Comparison of ENCODE assay signal across 12 mouse cellular contexts in genomic region chr14:7824651-7825268, GRCm38 (mm10). TPM values are rescaled to one million over a fixed set of nuclear protein-coding genes. Genes with fewer than 3 reads are reported as not detected.
DNase-seq lines count a peak whose midpoint lies in the region; ATAC-seq lines count a peak whose summit lies in the region.
"Had no signal": no experiment of that assay in that cellular context is flagged by ENCODE, and none has a peak within 500 bp of the region (broad histone marks: within the 10 kb centered on the region; RNA-seq: fewer than 3 reads in every experiment).

No protein-coding gene starts in this region.

- H3K36me3 ChIP-seq in kidney, embryonic 15.5 days: no peaks in the 10 kb centered on the region
- H3K36me3 ChIP-seq in lung, embryonic 15.5 days: no peaks in the 10 kb centered on the region
- H3K36me3 ChIP-seq: neural tube, embryonic 13.5 days had no signal

- DNase-seq in 416B (ENCODE audit: low read depth): peak; percentile 17
- peak; percentile 66 for DNase-seq in adrenal gland, postnatal 10 days
- no peak for DNase-seq in gastrocnemius, postnatal 25 days

- 30% methylated on average over 8 of the region's 8 CpGs for WGBS in kidney, embryonic 15.5 days
- WGBS in lung, embryonic 15.5 days: 38% methylated on average over 8 of the region's 8 CpGs

- no peaks in the 10 kb centered on the region for H3K27me3 ChIP-seq in kidney, embryonic 15.5 days
- no peaks in the 10 kb centered on the region for H3K27me3 ChIP-seq in lung, embryonic 15.5 days
- H3K27me3 ChIP-seq: forebrain, embryonic 13.5 days; neural tube, embryonic 13.5 days had no signal

- no peak overlapping the region for H3K9ac ChIP-seq in kidney, embryonic 15.5 days
- H3K9ac ChIP-seq in lung, embryonic 15.5 days: no peak overlapping the region
- H3K9ac ChIP-seq: forebrain, embryonic 13.5 days; liver, embryonic 14.5 days; neural tube, embryonic 13.5 days had no signal

- H3K4me2 ChIP-seq in kidney, embryonic 15.5 days: no peak overlapping the region
- H3K4me2 ChIP-seq in lung, embryonic 15.5 days: no peak overlapping the region
- H3K4me2 ChIP-seq: forebrain, embryonic 13.5 days; neural tube, embryonic 13.5 days had no signal

- H3K9me3 ChIP-seq in kidney, embryonic 15.5 days (replicated peaks): no peaks in the 10 kb centered on the region
- no peaks in the 10 kb centered on the region for H3K9me3 ChIP-seq in lung, embryonic 15.5 days
- H3K9me3 ChIP-seq: neural tube, embryonic 13.5 days had no signal

- no peak overlapping the region for H3K4me3 ChIP-seq in kidney, embryonic 15.5 days (replicated peaks)
- H3K4me3 ChIP-seq in lung, embryonic 15.5 days: no peak overlapping the region
- H3K4me3 ChIP-seq: forebrain, embryonic 13.5 days; neural tube, embryonic 13.5 days had no signal

- peak overlapping the region; percentile 88 for H3K27ac ChIP-seq in kidney, embryonic 15.5 days
- H3K27ac ChIP-seq in lung, embryonic 15.5 days: peak overlapping the region; percentile 89
- H3K27ac ChIP-seq: liver, embryonic 14.5 days had no signal

- no peak for ATAC-seq in kidney, embryonic 15.5 days (replicated peaks; ENCODE audit: low FRiP score)
- ATAC-seq in lung, embryonic 15.5 days (ENCODE audit: borderline replicate concordance, extremely low read depth, low FRiP score, low TSS enrichment): no peak
- no peak for ATAC-seq in monocyte, adult 5-6 weeks (replicated peaks; ENCODE audit: insufficient number of reproducible peaks, low FRiP score, low TSS enrichment, poor library complexity, severe bottlenecking)
- no peak for ATAC-seq in megakaryocyte, adult 5-6 weeks (ENCODE audit: poor library complexity, severe bottlenecking)
- ATAC-seq: forebrain, embryonic 13.5 days had no signal

- peaks cover 65% of the 10 kb centered on the region for H3K4me1 ChIP-seq in kidney, embryonic 15.5 days
- peaks cover 58% of the 10 kb centered on the region for H3K4me1 ChIP-seq in lung, embryonic 15.5 days

RNA-seq across cellular contexts. Expression of gene Flnb, which starts 7.0 kb away (rescaled TPM):
- 10 to 100 TPM; 43.6 to 52.7 TPM for total RNA-seq in adrenal gland, postnatal 10 days (2021)
- 19.4 and 20.6 TPM in 2 replicates for polyA plus RNA-seq in kidney, embryonic 15.5 days (2015; fragmentation: Nextera tagmentation; extraction: Ambion mirVana)
- 13.8 and 14.8 TPM in 2 replicates for polyA plus RNA-seq in lung, embryonic 15.5 days (2015; fragmentation: Nextera tagmentation; extraction: Ambion mirVana)
- total RNA-seq in monocyte, adult 5-6 weeks (2017): 8.0 to 12.0 TPM (median 8.2 TPM) in 3 replicates
- 4.6 and 5.1 TPM in 2 replicates for total RNA-seq in megakaryocyte, adult 5-6 weeks (2015)
- 6.1 and 6.3 TPM in 2 replicates for total RNA-seq in megakaryocyte, adult 5-6 weeks (2017)
- 10 to 100 TPM in 1 of 2 experiments, 1 to 10 TPM in 1; 9.2 to 11.6 TPM for total RNA-seq in gastrocnemius, postnatal 25 days (2021)

RNA-seq across cellular contexts. Expression of gene Gm26661, which starts 33.4 kb away (rescaled TPM):
- total RNA-seq in adrenal gland, postnatal 10 days (2021): not detected
- not detected in 2 replicates for polyA plus RNA-seq in kidney, embryonic 15.5 days (2015; fragmentation: Nextera tagmentation; extraction: Ambion mirVana)
- not detected in 2 replicates for polyA plus RNA-seq in lung, embryonic 15.5 days (2015; fragmentation: Nextera tagmentation; extraction: Ambion mirVana)
- not detected in 3 replicates for total RNA-seq in monocyte, adult 5-6 weeks (2017)
- total RNA-seq in megakaryocyte, adult 5-6 weeks (2015): not detected in 2 replicates
- not detected in 2 replicates for total RNA-seq in megakaryocyte, adult 5-6 weeks (2017)
- total RNA-seq in gastrocnemius, postnatal 25 days (2021): not detected
- polyA plus RNA-seq: forebrain, embryonic 13.5 days; hindbrain, embryonic 11.5 days; liver, embryonic 14.5 days; neural tube, embryonic 13.5 days; stomach, embryonic 14.5 days had no signal
